Mouse (Mus musculus): ENCODE measurements around the gene Birc6. TPM values are rescaled to one million over a fixed set of nuclear protein-coding genes. Genes with fewer than 3 reads are reported as not detected.

The Birc6 gene
- polyA plus RNA-seq, 1 experiment from 2014 or later, result 72.8 TPM

GRCm38 (mm10) chr17:74732872-74733271 lies 204.8 kb downstream of the Birc6 start:
- no peak for DNase-seq (ENCODE audit: low spot score)
- no peak overlapping the region for H3K9ac ChIP-seq (ENCODE audit: low read depth, low read length)
- no peaks in the 10 kb centered on the region for H3K9me3 ChIP-seq (ENCODE audit: control insufficient read depth, low read length)
- ATAC-seq (replicated peaks; ENCODE audit: low FRiP score), result no peak
- no peak overlapping the region for H3K27ac ChIP-seq (ENCODE audit: low read depth, low read length)
- peaks cover 3% of the 10 kb centered on the region; the same call in 1 of the 2 replicates for H3K36me3 ChIP-seq (ENCODE audit: control insufficient read depth, insufficient read depth, low read length)
- H3K4me3 ChIP-seq (ENCODE audit: low read depth, low read length), result no peak overlapping the region
- no peaks in the 10 kb centered on the region for H3K27me3 ChIP-seq (replicated peaks; ENCODE audit: control insufficient read depth, insufficient read depth, low read length)
- no peaks in the 10 kb centered on the region for H3K4me1 ChIP-seq (replicated peaks; ENCODE audit: control insufficient read depth, insufficient read depth, low read length)
- H3K4me2 ChIP-seq, result no peak overlapping the region

GRCm38 (mm10) chr17:74735392-74735791 lies 207.3 kb downstream of the Birc6 start:
- no peaks in the 10 kb centered on the region for H3K9me3 ChIP-seq (ENCODE audit: control insufficient read depth, low read length)
- H3K9ac ChIP-seq (ENCODE audit: low read depth, low read length), result no peak overlapping the region
- no peak overlapping the region for H3K4me2 ChIP-seq
- no peaks in the 10 kb centered on the region for H3K27me3 ChIP-seq (replicated peaks; ENCODE audit: control insufficient read depth, insufficient read depth, low read length)
- no peak for DNase-seq (ENCODE audit: low spot score)
- 77% methylated on average over 11 of the region's 11 CpGs for WGBS
- H3K27ac ChIP-seq (ENCODE audit: low read depth, low read length), result no peak overlapping the region
- H3K36me3 ChIP-seq (ENCODE audit: control insufficient read depth, insufficient read depth, low read length), result peaks cover 5% of the 10 kb centered on the region; the same call in 1 of the 2 replicates
- H3K4me1 ChIP-seq (replicated peaks; ENCODE audit: control insufficient read depth, insufficient read depth, low read length), result no peaks in the 10 kb centered on the region
- no peak for ATAC-seq (replicated peaks; ENCODE audit: low FRiP score)
- H3K4me3 ChIP-seq (ENCODE audit: low read depth, low read length), result no peak overlapping the region

- no peak for DNase-seq (ENCODE audit: low spot score)
- Histone ChIP-seq H3K4me3 (ENCODE audit: low read depth, low read length) (no peak overlapping the region), H3K36me3 (ENCODE audit: control insufficient read depth, insufficient read depth, low read length) (peaks cover under 1% of the 10 kb centered on the region; the same call in 1 of the 2 replicates), H3K4me1 (replicated peaks; ENCODE audit: control insufficient read depth, insufficient read depth, low read length) (no peaks in the 10 kb centered on the region), H3K9me3 (ENCODE audit: control insufficient read depth, low read length) (no peaks in the 10 kb centered on the region), H3K9ac (ENCODE audit: low read depth, low read length) (no peak overlapping the region), H3K27ac (ENCODE audit: low read depth, low read length) (no peak overlapping the region), H3K4me2 (no peak overlapping the region), H3K27me3 (replicated peaks; ENCODE audit: control insufficient read depth, insufficient read depth, low read length) (no peaks in the 10 kb centered on the region)
- WGBS, result 78% methylated on average over 1 of the region's 1 CpGs
- no peak for ATAC-seq (replicated peaks; ENCODE audit: low FRiP score)
These were observed 221.6 kb downstream of the Birc6 start for GRCm38 (mm10) chr17:74749659-74750058.

- no peak overlapping the region for H3K4me3 ChIP-seq (ENCODE audit: low read depth, low read length)
- WGBS, result 77% methylated on average over 4 of the region's 4 CpGs
- H3K27ac ChIP-seq (ENCODE audit: low read depth, low read length), result no peak overlapping the region
- no peaks in the 10 kb centered on the region for H3K27me3 ChIP-seq (replicated peaks; ENCODE audit: control insufficient read depth, insufficient read depth, low read length)
- H3K36me3 ChIP-seq (ENCODE audit: control insufficient read depth, insufficient read depth, low read length), result no peaks in the 10 kb centered on the region
- H3K9ac ChIP-seq (ENCODE audit: low read depth, low read length), result no peak overlapping the region
- no peak overlapping the region for H3K4me2 ChIP-seq
- no peak for DNase-seq (ENCODE audit: low spot score)
- H3K4me1 ChIP-seq (replicated peaks; ENCODE audit: control insufficient read depth, insufficient read depth, low read length), result no peaks in the 10 kb centered on the region
- no peak for ATAC-seq (replicated peaks; ENCODE audit: low FRiP score)
- no peaks in the 10 kb centered on the region for H3K9me3 ChIP-seq (ENCODE audit: control insufficient read depth, low read length)
These were observed 222.9 kb downstream of the Birc6 start for GRCm38 (mm10) chr17:74751026-74751425.

Other genes with a start within 250 kb of the Birc6 start
- 127 and 139 TPM in 2 replicates for gene Memo1, start 232.8 kb upstream of the Birc6 start, polyA plus RNA-seq (2014; fragmentation: Nextera tagmentation; extraction: Ambion mirVana)
- gene Dpy30, start 204.4 kb upstream of the Birc6 start, polyA plus RNA-seq (2014; fragmentation: Nextera tagmentation; extraction: Ambion mirVana), result 264 and 272 TPM in 2 replicates
- gene Spast, start 189.3 kb upstream of the Birc6 start, polyA plus RNA-seq (2014; fragmentation: Nextera tagmentation; extraction: Ambion mirVana), result 15.8 and 17.7 TPM in 2 replicates
- 35.1 and 37.9 TPM in 2 replicates for gene Slc30a6, start 132.7 kb upstream of the Birc6 start, polyA plus RNA-seq (2014; fragmentation: Nextera tagmentation; extraction: Ambion mirVana)
- 0.30 and 0.40 TPM in 2 replicates for gene Nlrc4, start 69.2 kb upstream of the Birc6 start, polyA plus RNA-seq (2014; fragmentation: Nextera tagmentation; extraction: Ambion mirVana)
- gene Yipf4, start 38.8 kb upstream of the Birc6 start, polyA plus RNA-seq (2014; fragmentation: Nextera tagmentation; extraction: Ambion mirVana), result 46.3 and 51.7 TPM in 2 replicates
- 37.6 and 40.4 TPM in 2 replicates for gene Ttc27, start 189.4 kb downstream of the Birc6 start, polyA plus RNA-seq (2014; fragmentation: Nextera tagmentation; extraction: Ambion mirVana)